Mouse (Mus musculus) liver, adult 2 months (tissue): Measurements from ENCODE around the gene Ctla4. TPM values are rescaled to one million over a fixed set of nuclear protein-coding genes. Genes with fewer than 3 reads are reported as not detected.
A peak's percentile ranks its signal among the peaks of the same experiment; 100 is the strongest.

Experiments
- DNase-seq: peaks from one replicate; pipeline ENCODE4 v3.0.0-alpha.2; 2011; ENCODE audit warnings: low read depth, low spot score; ENCODE audit errors: extremely low read depth
- H3K27ac ChIP-seq: fragments of 200-500 bp; replicated peaks from 2 replicates; pipeline ENCODE4 v1.5.1; 2012; ENCODE audit warnings: low read depth, mild to moderate bottlenecking, control low read depth, inconsistent platforms, low read length; ENCODE audit not compliant: insufficient read depth
- H3K27me3 ChIP-seq: fragments of 200-500 bp; 2 replicates; pipeline ENCODE4 v1.6.1; 2012; ENCODE audit warnings: mild to moderate bottlenecking, moderate library complexity, low read length, inconsistent platforms; ENCODE audit not compliant: control insufficient read depth, insufficient read depth
- H3K36me3 ChIP-seq: fragments of 200-500 bp; 2 replicates; pipeline ENCODE4 v1.6.1; 2012; ENCODE audit warnings: low read length, inconsistent platforms; ENCODE audit not compliant: control insufficient read depth, insufficient read depth
- H3K4me1 ChIP-seq: fragments of 200-500 bp; 2 replicates; pipeline ENCODE4 v1.6.1; 2011; ENCODE audit warnings: low read length; ENCODE audit not compliant: control insufficient read depth, insufficient read depth
- H3K4me3 ChIP-seq: fragments of 200-500 bp; 2 replicates; pipeline ENCODE4 v1.5.1; 2011; ENCODE audit warnings: low read depth, mild to moderate bottlenecking, control low read depth, low read length, moderate library complexity; ENCODE audit not compliant: insufficient read depth
- H3K79me2 ChIP-seq: fragments of 200-500 bp; 2 replicates; pipeline ENCODE4 v1.6.1; 2012; ENCODE audit warnings: inconsistent platforms, mild to moderate bottlenecking, low read length, moderate library complexity; ENCODE audit not compliant: control insufficient read depth, insufficient read depth
- H3K9ac ChIP-seq: fragments of 200-500 bp; 2 replicates; pipeline ENCODE4 v1.6.1; 2012; ENCODE audit warnings: low read depth, mild to moderate bottlenecking, control low read depth, inconsistent platforms, low read length
- CTCF ChIP-seq: fragments of 200-500 bp; IDR thresholded peaks from 2 replicates; pipeline ENCODE4 v1.5.1; 2011; ENCODE audit warnings: low read depth, low read length, control low read depth
- POLR2A ChIP-seq: fragments of 200-500 bp; IDR thresholded peaks from 2 replicates; pipeline ENCODE4 v1.6.1; 2011; ENCODE audit warnings: low read length, control low read depth; ENCODE audit not compliant: insufficient read depth; ENCODE audit errors: extremely low read depth
- whole genome bisulfite sequencing: fragments of 180-500 bp; shearing (Covaris S2); methylation state at CpG from one replicate; pipeline ENCODE4 v1.1.7; 2018; 5-methylcytosine and 5-hydroxymethylcytosine counted together
- polyA plus RNA-seq: library from polyadenylated mRNA; depleted of rRNA; stranded (reverse); fragments of >200 nt; gene quantifications from 2 replicates; pipeline ENCODE4 v1.2.3, GENCODE M21; 2012; rRNA removed
- total RNA-seq: library from RNA; depleted of rRNA; stranded (reverse); fragments of >200 nt; gene quantifications from 2 replicates; pipeline ENCODE4 v1.2.3, GENCODE M21; 2014; rRNA removed

Gene Ctla4
- total RNA-seq (0.20 TPM in 1 of 2 replicates, not detected in the other), polyA plus RNA-seq (not detected in 2 replicates)

- 86% methylated on average over 7 of the region's 7 CpGs for WGBS
- Histone ChIP-seq H3K27ac (no peak within 1 kb of the TSS), H3K4me3 (no peak within 1 kb of the TSS), H3K36me3 (no peaks in the 10 kb centered on the region), H3K9ac (no peak within 1 kb of the TSS), H3K79me2 (no peaks in the 10 kb centered on the region), H3K4me1 (no peaks in the 10 kb centered on the region), H3K27me3 (no peaks in the 10 kb centered on the region)
- no peak for DNase-seq
- TF ChIP-seq POLR2A (no peak), CTCF (no peak)
Measured at GRCm38 (mm10) chr1:60886981-60887380, at the start of gene Ctla4. Ctla4 (plus strand) TSS chr1:60887000.

DNA sequence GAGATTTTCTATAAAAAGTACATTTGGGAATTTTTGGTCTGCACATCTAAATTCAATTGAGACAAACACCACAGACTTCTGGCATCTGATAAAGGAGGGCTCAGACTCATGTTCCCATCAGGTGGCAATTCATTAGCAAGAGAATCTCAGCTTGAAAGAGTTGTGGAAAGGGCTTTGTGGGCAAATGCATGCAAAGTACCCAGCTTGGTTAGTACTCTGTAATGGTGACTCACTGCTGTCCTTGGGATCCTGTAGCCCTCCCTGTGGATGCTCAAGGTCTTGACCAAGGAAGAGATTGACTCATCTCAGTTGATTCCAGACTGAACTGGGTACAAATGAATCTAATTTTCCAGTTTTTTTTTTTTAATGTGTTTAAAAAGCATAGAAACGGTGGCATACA is 47.6 kb upstream of the Ctla4 start:
- WGBS = 87% methylated on average over 1 of the region's 1 CpGs
- H3K79me2 ChIP-seq = no peaks in the 10 kb centered on the region
- H3K27ac ChIP-seq = no peak overlapping the region
- no peaks in the 10 kb centered on the region for H3K4me1 ChIP-seq
- H3K9ac ChIP-seq = no peak overlapping the region
- H3K27me3 ChIP-seq = no peaks in the 10 kb centered on the region
- no peak for DNase-seq
- no peaks in the 10 kb centered on the region for H3K36me3 ChIP-seq
- TF ChIP-seq POLR2A (no peak), CTCF (no peak)
- H3K4me3 ChIP-seq = no peak overlapping the region

- Histone ChIP-seq H3K27me3 (no peaks in the 10 kb centered on the region), H3K36me3 (no peaks in the 10 kb centered on the region), H3K4me3 (no peak overlapping the region), H3K79me2 (no peaks in the 10 kb centered on the region), H3K4me1 (peaks cover 2% of the 10 kb centered on the region; the same call in 1 of the 2 replicates), H3K9ac (no peak overlapping the region), H3K27ac (no peak overlapping the region)
- no peak for DNase-seq
- 95% methylated on average over 6 of the region's 7 CpGs for WGBS
- TF ChIP-seq POLR2A (no peak), CTCF (no peak)
Measured at GRCm38 (mm10) chr1:60845318-60846060, 41.3 kb upstream of the Ctla4 start.

DNA sequence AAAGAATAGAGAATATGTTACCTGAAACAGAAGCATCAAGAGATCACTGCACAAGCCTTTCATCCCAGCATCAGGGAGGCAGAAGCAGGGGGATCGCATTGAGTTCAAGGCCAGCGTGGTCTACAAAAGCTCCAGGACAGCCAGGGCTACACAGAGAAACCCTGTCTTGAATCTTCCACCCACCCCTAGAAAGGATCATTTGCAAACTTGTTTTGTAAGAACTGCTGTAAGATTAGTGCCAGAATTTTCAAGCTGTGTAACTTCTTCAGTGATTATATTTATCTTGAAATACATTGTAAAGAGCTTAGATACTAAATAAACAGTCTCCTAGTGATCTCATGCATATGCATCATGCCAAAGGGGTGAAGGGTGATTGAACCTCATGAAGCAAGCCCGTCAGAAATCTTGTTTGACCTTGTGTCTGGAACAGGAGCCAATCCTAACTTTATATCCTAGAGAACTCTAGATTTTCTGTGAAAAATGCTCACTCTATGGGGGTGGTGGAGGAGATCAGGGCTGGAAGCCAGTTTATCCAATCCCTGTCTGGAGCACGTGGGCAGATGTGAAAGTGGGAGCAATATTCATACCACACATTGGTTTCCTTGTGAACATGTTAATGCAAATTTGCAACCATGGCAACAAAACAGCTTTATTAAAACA is 40.1 kb upstream of the Ctla4 start:
- peak; percentile 89 for DNase-seq
- H3K9ac ChIP-seq = no peak overlapping the region
- H3K4me1 ChIP-seq = peaks cover 2% of the 10 kb centered on the region; the same call in 1 of the 2 replicates
- H3K36me3 ChIP-seq = no peaks in the 10 kb centered on the region
- H3K27me3 ChIP-seq = no peaks in the 10 kb centered on the region
- no peaks in the 10 kb centered on the region for H3K79me2 ChIP-seq
- TF ChIP-seq POLR2A (no peak), CTCF (no peak)
- no peak overlapping the region for H3K4me3 ChIP-seq
- WGBS = 38% methylated on average over 4 of the region's 4 CpGs
- H3K27ac ChIP-seq = peak overlapping the region; percentile 30

GRCm38 (mm10) chr1:60849112-60849511 is 37.7 kb upstream of the Ctla4 start:
- DNase-seq = no peak
- H3K9ac ChIP-seq = no peak overlapping the region
- no peak overlapping the region for H3K27ac ChIP-seq
- H3K4me3 ChIP-seq = no peak overlapping the region
- 93% methylated on average over 2 of the region's 2 CpGs for WGBS
- no peaks in the 10 kb centered on the region for H3K36me3 ChIP-seq
- H3K27me3 ChIP-seq = no peaks in the 10 kb centered on the region
- peaks cover 2% of the 10 kb centered on the region; the same call in 1 of the 2 replicates for H3K4me1 ChIP-seq
- no peak for TF ChIP-seq POLR2A
- no peak for TF ChIP-seq CTCF
- no peaks in the 10 kb centered on the region for H3K79me2 ChIP-seq

- no peak for DNase-seq
- peaks cover 2% of the 10 kb centered on the region; the same call in 1 of the 2 replicates for H3K4me1 ChIP-seq
- WGBS = 97% methylated on average over 4 of the region's 4 CpGs
Measured at GRCm38 (mm10) chr1:60849816-60850215, 37.0 kb upstream of the Ctla4 start.

More at GRCm38 (mm10) chr1:60849816-60850215, 37.0 kb upstream of the Ctla4 start:
- H3K36me3 ChIP-seq = no peaks in the 10 kb centered on the region
- TF ChIP-seq POLR2A (no peak), CTCF (no peak)
- no peak overlapping the region for H3K4me3 ChIP-seq
- H3K9ac ChIP-seq = no peak overlapping the region
- H3K79me2 ChIP-seq = no peaks in the 10 kb centered on the region
- no peak overlapping the region for H3K27ac ChIP-seq
- H3K27me3 ChIP-seq = no peaks in the 10 kb centered on the region
